Mouse (Mus musculus) cerebral cortex, adult 2 months (tissue): Measurements from ENCODE around the gene Med9.

Experiments used
- WGBS: fragments of 180-500 bp; shearing (Covaris S2); methylation state at CpG from one replicate; pipeline ENCODE4 v1.1.7; 2018; 5-methylcytosine and 5-hydroxymethylcytosine counted together

Gene Med9

GRCm38 (mm10) chr11:59947752-59948400 lies at the start of gene Med9:
Gene Med9 (plus strand): TSS chr11:59948206.
- WGBS, result under 1% methylated on average over 43 of the region's 43 CpGs

- WGBS, result 48% methylated on average over 13 of the region's 13 CpGs
These were observed 48.0 kb upstream of the Med9 start for GRCm38 (mm10) chr11:59899711-59900685.

GRCm38 (mm10) chr11:59900995-59901394 lies 47.0 kb upstream of the Med9 start:
- WGBS, result 80% methylated on average over 1 of the region's 1 CpGs

GRCm38 (mm10) chr11:59902045-59902726 lies 45.8 kb upstream of the Med9 start:
- WGBS, result 54% methylated on average over 8 of the region's 8 CpGs

GRCm38 (mm10) chr11:59906521-59907123 lies 41.4 kb upstream of the Med9 start:
- WGBS, result 85% methylated on average over 6 of the region's 6 CpGs

- 69% methylated on average over 3 of the region's 3 CpGs for WGBS
These were observed 39.6 kb upstream of the Med9 start for GRCm38 (mm10) chr11:59908446-59908845.

- WGBS, result 93% methylated on average over 1 of the region's 1 CpGs
These were observed 36.5 kb upstream of the Med9 start for GRCm38 (mm10) chr11:59911523-59911922.

- 72% methylated on average over 4 of the region's 4 CpGs for WGBS
These were observed 34.3 kb upstream of the Med9 start for GRCm38 (mm10) chr11:59913702-59914101.

- WGBS, result 36% methylated on average over 4 of the region's 4 CpGs
These were observed 30.0 kb upstream of the Med9 start for GRCm38 (mm10) chr11:59918014-59918413.

- 78% methylated on average over 3 of the region's 3 CpGs for WGBS
These were observed 28.6 kb upstream of the Med9 start for GRCm38 (mm10) chr11:59919401-59919800.

GRCm38 (mm10) chr11:59920331-59920730 lies 27.7 kb upstream of the Med9 start:
- 76% methylated on average over 5 of the region's 5 CpGs for WGBS

GRCm38 (mm10) chr11:59921265-59921664 lies 26.7 kb upstream of the Med9 start:
- whole genome bisulfite sequencing, result 52% methylated on average over 7 of the region's 7 CpGs

GRCm38 (mm10) chr11:59930031-59930430 lies 18.0 kb upstream of the Med9 start:
- WGBS, result 76% methylated on average over 4 of the region's 4 CpGs

GRCm38 (mm10) chr11:59932560-59933337 lies 15.3 kb upstream of the Med9 start:
- 76% methylated on average over 9 of the region's 9 CpGs for WGBS

GRCm38 (mm10) chr11:59933943-59934342 lies 14.1 kb upstream of the Med9 start:
- 67% methylated on average over 12 of the region's 12 CpGs for WGBS

- WGBS, result 74% methylated on average over 3 of the region's 3 CpGs
These were observed 11.0 kb upstream of the Med9 start for GRCm38 (mm10) chr11:59937023-59937422.

GRCm38 (mm10) chr11:59937615-59938014 lies 10.4 kb upstream of the Med9 start:
- WGBS, result 51% methylated on average over 2 of the region's 2 CpGs

GRCm38 (mm10) chr11:59939821-59940220 lies 8.2 kb upstream of the Med9 start:
- 89% methylated on average over 1 of the region's 1 CpGs for WGBS

GRCm38 (mm10) chr11:59940645-59941044 lies 7.4 kb upstream of the Med9 start:
- WGBS, result 78% methylated on average over 3 of the region's 3 CpGs

GRCm38 (mm10) chr11:59941391-59941790 lies 6.6 kb upstream of the Med9 start:
- WGBS, result 26% methylated on average over 3 of the region's 3 CpGs

- 88% methylated on average over 10 of the region's 10 CpGs for WGBS
These were observed 3.2 kb upstream of the Med9 start for GRCm38 (mm10) chr11:59944855-59945254.
